Mouse (Mus musculus): ENCODE measurements around the gene Nipa2.

DNA sequence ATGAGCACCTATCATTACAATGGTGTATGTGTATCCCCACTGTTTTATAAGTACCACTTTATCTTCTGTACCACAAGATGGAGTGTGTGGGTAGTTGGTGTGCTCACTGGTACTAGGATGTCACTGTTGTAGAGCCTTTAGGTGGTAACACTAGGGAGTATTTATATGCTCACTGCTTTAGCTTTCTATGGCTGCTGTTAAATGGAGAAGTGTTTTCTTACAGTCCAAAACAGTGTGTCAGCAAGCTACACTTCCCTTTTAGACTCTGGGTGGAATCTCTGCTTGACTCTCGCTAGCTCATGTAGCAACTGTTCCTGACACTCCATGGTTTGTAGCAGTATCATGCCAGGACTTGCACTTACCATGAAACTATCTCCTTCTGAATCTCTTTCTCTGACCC is 52.8 kb downstream of the Nipa2 start:
- TF ChIP-seq POLR2A (IDR thresholded peaks at IDR 0.05; ENCODE audit: insufficient read depth, low read length): no peak
- no peak for TF ChIP-seq CTCF (IDR thresholded peaks at IDR 0.05; ENCODE audit: low read depth, low read length)
